Mouse (Mus musculus) E14TG2a.4 (cell line): Measurements from ENCODE around the gene Ntm.
A peak's percentile ranks its signal among the peaks of the same experiment; 100 is the strongest.

ENCODE experiments used
- H3K27me3 ChIP-seq: 2 replicates; pipeline ENCODE4 v1.6.1; 2014; ENCODE audit warnings: low read length, control low read depth; ENCODE audit not compliant: insufficient read depth
- H3K36me3 ChIP-seq: 2 replicates; pipeline ENCODE4 v1.6.1; 2014; ENCODE audit warnings: low read length, control low read depth; ENCODE audit not compliant: insufficient read depth
- H3K4me1 ChIP-seq: replicated peaks from 2 replicates; pipeline ENCODE4 v1.6.1; 2014; ENCODE audit warnings: low read depth, low read length, control low read depth
- H3K4me3 ChIP-seq: replicated peaks from 2 replicates; pipeline ENCODE4 v1.5.1; 2014; ENCODE audit warnings: mild to moderate bottlenecking, low read length
- H3K9me3 ChIP-seq: 2 replicates; pipeline ENCODE4 v1.6.1; 2014; ENCODE audit warnings: low read length, control low read depth
- CTCF ChIP-seq: conservative IDR thresholded peaks from 2 replicates; pipeline ENCODE4 v1.5.1; 2014; ENCODE audit warnings: low read length
- NANOG ChIP-seq: IDR thresholded peaks from 2 replicates; pipeline ENCODE4 v1.6.1; 2014; ENCODE audit warnings: borderline replicate concordance, low read length, mixed read lengths
- POU5F1 ChIP-seq: IDR thresholded peaks from 2 replicates; pipeline ENCODE4 v1.6.1; 2014; ENCODE audit warnings: low read length, borderline replicate concordance

Gene Ntm

GRCm38 (mm10) chr9:29716795-29717194 lies 246.1 kb downstream of the Ntm start:
- TF ChIP-seq CTCF (no peak), POU5F1 (no peak), NANOG (no peak)
- Histone ChIP-seq H3K4me3 (no peak overlapping the region), H3K36me3 (no peaks in the 10 kb centered on the region), H3K9me3 (no peaks in the 10 kb centered on the region), H3K27me3 (no peaks in the 10 kb centered on the region), H3K4me1 (no peaks in the 10 kb centered on the region)

GRCm38 (mm10) chr9:29698276-29698675 lies 264.7 kb downstream of the Ntm start:
- Histone ChIP-seq H3K4me1 (peaks cover 11% of the 10 kb centered on the region), H3K36me3 (no peaks in the 10 kb centered on the region), H3K9me3 (no peaks in the 10 kb centered on the region), H3K27me3 (no peaks in the 10 kb centered on the region), H3K4me3 (no peak overlapping the region)
- TF ChIP-seq NANOG (no peak), CTCF (no peak), POU5F1 (no peak)

DNA sequence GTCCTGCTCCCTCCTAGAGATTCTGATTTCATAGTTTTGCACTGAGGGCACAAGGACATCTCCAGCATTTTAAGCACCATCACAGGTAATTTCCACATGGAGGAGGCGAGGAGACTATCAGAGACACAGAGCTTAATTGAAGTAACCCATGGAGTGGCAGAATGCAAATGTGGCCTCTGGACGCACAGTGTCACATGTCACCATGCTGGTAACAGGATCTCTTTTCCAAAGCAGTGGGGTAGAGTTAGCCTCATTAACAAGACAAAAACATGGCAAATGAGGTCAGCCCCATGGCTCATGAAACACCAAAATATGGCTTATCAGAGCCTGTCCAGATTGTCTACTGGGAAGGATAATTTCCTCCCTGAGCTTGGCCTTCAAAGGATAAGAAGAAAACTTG lies 268.8 kb downstream of the Ntm start:
- Histone ChIP-seq H3K4me3 (no peak overlapping the region), H3K27me3 (no peaks in the 10 kb centered on the region), H3K9me3 (no peaks in the 10 kb centered on the region), H3K4me1 (peaks cover 11% of the 10 kb centered on the region), H3K36me3 (no peaks in the 10 kb centered on the region)
- no peak for TF ChIP-seq NANOG
- no peak for TF ChIP-seq CTCF
- TF ChIP-seq POU5F1 = no peak

DNA sequence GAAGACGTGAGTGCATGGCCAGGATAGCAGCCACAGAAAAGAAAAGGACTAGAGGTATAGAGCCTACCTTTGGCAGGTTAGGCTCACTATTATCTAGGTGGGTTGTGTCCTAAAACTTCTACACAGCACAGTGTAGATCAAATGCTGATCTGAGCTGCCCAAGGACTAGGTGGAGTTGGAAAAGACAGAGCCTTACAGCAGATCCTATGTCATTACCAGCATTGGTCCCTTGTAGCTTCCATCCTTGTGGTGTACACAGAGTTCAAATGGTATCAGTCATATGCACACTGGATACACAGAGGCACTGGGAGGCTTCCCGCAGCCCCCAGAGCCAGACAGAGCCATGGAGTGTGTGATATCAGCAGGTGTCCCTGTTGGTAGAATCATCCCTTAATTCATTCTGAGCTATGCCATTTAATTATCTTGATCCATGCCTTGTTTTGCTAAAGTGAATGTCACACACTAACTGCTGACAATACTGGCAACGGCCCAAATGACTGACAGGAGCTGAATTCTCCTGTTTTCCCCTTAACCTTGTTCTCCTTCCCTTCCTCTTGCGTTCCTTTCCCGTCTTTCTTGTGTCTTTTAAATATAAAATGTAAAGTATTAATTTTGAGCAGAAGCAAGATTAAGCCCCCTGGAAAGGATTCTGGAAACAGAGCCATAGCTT lies 271.6 kb downstream of the Ntm start:
- no peaks in the 10 kb centered on the region for H3K9me3 ChIP-seq
- TF ChIP-seq NANOG (no peak), CTCF (no peak), POU5F1 (no peak)
- H3K4me3 ChIP-seq = no peak overlapping the region
- H3K4me1 ChIP-seq = peaks cover 11% of the 10 kb centered on the region
- H3K27me3 ChIP-seq = no peaks in the 10 kb centered on the region
- H3K36me3 ChIP-seq = no peaks in the 10 kb centered on the region

GRCm38 (mm10) chr9:29682224-29682623 lies 280.7 kb downstream of the Ntm start:
- no peaks in the 10 kb centered on the region for H3K36me3 ChIP-seq
- H3K4me1 ChIP-seq = peaks cover 4% of the 10 kb centered on the region; the same call in 1 of the 2 replicates
- peaks cover 5% of the 10 kb centered on the region; the same call in 1 of the 2 replicates for H3K27me3 ChIP-seq
- no peaks in the 10 kb centered on the region for H3K9me3 ChIP-seq
- no peak overlapping the region for H3K4me3 ChIP-seq
- TF ChIP-seq POU5F1 = no peak
- TF ChIP-seq NANOG = 0 out of 2 replicates have a peak, but pooled peaks have one; percentile 5

- Histone ChIP-seq H3K9me3 (no peaks in the 10 kb centered on the region), H3K4me3 (no peak overlapping the region), H3K36me3 (no peaks in the 10 kb centered on the region), H3K27me3 (peaks cover 5% of the 10 kb centered on the region; the same call in 1 of the 2 replicates), H3K4me1 (peaks cover 4% of the 10 kb centered on the region; the same call in 1 of the 2 replicates)
- TF ChIP-seq NANOG = no peak
Measured at GRCm38 (mm10) chr9:29680677-29681076, 282.3 kb downstream of the Ntm start.

- no peak overlapping the region for H3K4me3 ChIP-seq
- no peaks in the 10 kb centered on the region for H3K27me3 ChIP-seq
- H3K36me3 ChIP-seq = no peaks in the 10 kb centered on the region
- no peaks in the 10 kb centered on the region for H3K9me3 ChIP-seq
- no peaks in the 10 kb centered on the region for H3K4me1 ChIP-seq
- TF ChIP-seq CTCF (no peak), NANOG (no peak), POU5F1 (no peak)
Measured at GRCm38 (mm10) chr9:29673911-29674310, 289.0 kb downstream of the Ntm start.

GRCm38 (mm10) chr9:29671861-29672260 lies 291.1 kb downstream of the Ntm start:
- TF ChIP-seq NANOG = no peak
- TF ChIP-seq CTCF = no peak
- no peak for TF ChIP-seq POU5F1
- no peaks in the 10 kb centered on the region for H3K4me1 ChIP-seq
- H3K9me3 ChIP-seq = no peaks in the 10 kb centered on the region
- H3K27me3 ChIP-seq = no peaks in the 10 kb centered on the region
- H3K36me3 ChIP-seq = no peaks in the 10 kb centered on the region
- H3K4me3 ChIP-seq = no peak overlapping the region

- Histone ChIP-seq H3K9me3 (no peaks in the 10 kb centered on the region), H3K36me3 (no peaks in the 10 kb centered on the region), H3K4me1 (peaks cover 19% of the 10 kb centered on the region), H3K4me3 (no peak overlapping the region), H3K27me3 (peaks cover 15% of the 10 kb centered on the region; the same call in 1 of the 2 replicates)
- TF ChIP-seq NANOG (no peak), CTCF (no peak), POU5F1 (no peak)
Measured at GRCm38 (mm10) chr9:29663286-29663685, 299.7 kb downstream of the Ntm start.
